Mouse (Mus musculus): ENCODE measurements around the gene Slc38a4. TPM values are rescaled to one million over a fixed set of nuclear protein-coding genes. Genes with fewer than 3 reads are reported as not detected.

The Slc38a4 gene
- total and polyA plus RNA-seq, 3 experiments = 0.13 to 0.51 (median 0.17) TPM

DNA sequence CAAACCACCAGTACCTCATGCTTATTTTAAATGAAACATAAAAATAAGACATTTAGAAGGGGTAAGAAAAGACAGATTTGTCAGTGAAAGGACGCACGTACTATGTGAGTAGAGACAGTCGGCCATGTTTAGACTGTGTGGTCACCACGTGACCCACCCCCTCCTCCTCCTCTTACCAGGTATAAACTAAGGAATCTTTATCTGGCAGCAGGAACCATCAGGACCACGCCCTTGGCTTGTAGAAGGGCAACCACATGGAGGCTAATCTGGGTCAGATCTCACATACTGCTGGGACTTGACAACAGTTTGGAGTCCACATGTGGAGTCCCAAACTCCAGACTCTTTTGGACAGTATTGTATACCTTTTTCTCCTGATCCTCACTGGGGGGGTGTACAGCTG lies 7.5 kb downstream of the Slc38a4 start:
- no peak overlapping the region for H3K27ac ChIP-seq (ENCODE audit: insufficient read depth, low read depth)
- in situ Hi-C loops (cut with MboI; ENCODE audit: low pct_ligation_motif_present, low pct_unique_long_range_greater_than_20kb, low sequenced_read_pairs) (no loop called here), dilution Hi-C loops (cut with MboI; ENCODE audit: extremely low pct_ligation_motif_present, extremely low pct_unique_long_range_greater_than_20kb, low sequenced_read_pairs) (no loop called here)
- no peak overlapping the region for H3K4me3 ChIP-seq (replicated peaks in 1 of 3; ENCODE audit: low read depth in 2 of 3, low read length in 2 of 3, poor library complexity in 1 of 3)
- no peaks in the 10 kb centered on the region for H3K4me1 ChIP-seq (ENCODE audit: control insufficient read depth in 1 of 2, insufficient read depth in 2 of 2)
- H3K4me2 ChIP-seq (ENCODE audit: insufficient read depth, low read depth, poor library complexity, severe bottlenecking) = no peak overlapping the region
- no peaks in the 10 kb centered on the region for H3K79me2 ChIP-seq (replicated peaks; ENCODE audit: control insufficient read depth, extremely low read depth, insufficient read depth, poor library complexity, severe bottlenecking)
- H3K9me3 ChIP-seq (replicated peaks; ENCODE audit: low read length) = no peaks in the 10 kb centered on the region
- H3K9ac ChIP-seq (ENCODE audit: insufficient read depth, low read depth) = no peak overlapping the region
- no peaks in the 10 kb centered on the region for H3K36me3 ChIP-seq (replicated peaks in 1 of 2; ENCODE audit: control insufficient read depth in 1 of 2, insufficient read depth in 1 of 2, low read length in 1 of 2)
- TF ChIP-seq NRF1 (IDR thresholded peaks at IDR 0.05; ENCODE audit: low read depth, low read length) (no peak), MAFK (IDR thresholded peaks at IDR 0.05; ENCODE audit: insufficient replicate concordance, low read length) (no peak), MXI1 (IDR thresholded peaks at IDR 0.05; ENCODE audit: low read depth, low read length) (no peak)
- DNase-seq (ENCODE audit: extremely low read depth) = no peak
- no peaks in the 10 kb centered on the region for H3K27me3 ChIP-seq (replicated peaks)

DNA sequence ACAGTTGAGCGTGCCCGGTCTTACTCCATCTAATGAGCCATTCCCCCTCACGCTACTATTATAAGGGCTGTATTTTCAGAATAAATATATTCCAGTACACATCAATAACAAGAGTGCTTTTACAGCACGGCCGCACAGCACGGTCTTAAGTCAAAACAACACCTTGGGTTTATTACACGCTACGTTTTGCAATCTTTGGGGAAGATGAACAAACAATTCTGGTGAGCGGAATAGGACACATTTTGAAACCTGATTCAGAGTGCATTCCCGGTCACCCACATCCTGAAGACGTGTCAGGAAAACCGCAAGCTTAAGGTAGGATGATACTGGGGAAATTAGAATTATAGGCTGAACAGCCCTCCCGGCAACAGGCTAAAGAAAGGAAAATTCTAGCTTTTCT lies 11.8 kb downstream of the Slc38a4 start:
- H3K4me1 ChIP-seq (ENCODE audit: control insufficient read depth in 1 of 2, insufficient read depth in 2 of 2) = no peaks in the 10 kb centered on the region
- H3K4me2 ChIP-seq (ENCODE audit: insufficient read depth, low read depth, poor library complexity, severe bottlenecking) = no peak overlapping the region
- H3K79me2 ChIP-seq (replicated peaks; ENCODE audit: control insufficient read depth, extremely low read depth, insufficient read depth, poor library complexity, severe bottlenecking) = no peaks in the 10 kb centered on the region
- no peaks in the 10 kb centered on the region for H3K27me3 ChIP-seq (replicated peaks)
- H3K9me3 ChIP-seq (replicated peaks; ENCODE audit: low read length) = no peaks in the 10 kb centered on the region
- no peak overlapping the region for H3K27ac ChIP-seq (ENCODE audit: insufficient read depth, low read depth)
- dilution Hi-C loops (cut with MboI; ENCODE audit: extremely low pct_ligation_motif_present, extremely low pct_unique_long_range_greater_than_20kb, low sequenced_read_pairs) = no loop called here
- no peak overlapping the region for H3K9ac ChIP-seq (ENCODE audit: insufficient read depth, low read depth)
- H3K4me3 ChIP-seq (replicated peaks in 1 of 3; ENCODE audit: low read depth in 2 of 3, low read length in 2 of 3, poor library complexity in 1 of 3) = no peak overlapping the region
- in situ Hi-C loops (cut with MboI; ENCODE audit: low pct_ligation_motif_present, low pct_unique_long_range_greater_than_20kb, low sequenced_read_pairs) = no loop called here
- DNase-seq (ENCODE audit: extremely low read depth) = no peak
- TF ChIP-seq SIN3A (IDR thresholded peaks at IDR 0.05; ENCODE audit: low read length) = no peak
- TF ChIP-seq IRF4 (IDR thresholded peaks at IDR 0.05; ENCODE audit: low read depth, low read length) = no peak
- TF ChIP-seq GABPA (IDR thresholded peaks at IDR 0.05; ENCODE audit: insufficient replicate concordance, low read depth, low read length) = no peak
- TF ChIP-seq BHLHE40 (IDR thresholded peaks at IDR 0.05; ENCODE audit: low read depth, low read length) = no peak
- TF ChIP-seq ZMIZ1 (IDR thresholded peaks at IDR 0.05; ENCODE audit: low read depth, low read length) = no peak
- TF ChIP-seq SMC3 (IDR thresholded peaks at IDR 0.05; ENCODE audit: low read depth, low read length) = no peak
- no peak for TF ChIP-seq NRF1 (IDR thresholded peaks at IDR 0.05; ENCODE audit: low read depth, low read length)
- no peak for TF ChIP-seq CHD1 (IDR thresholded peaks at IDR 0.05; ENCODE audit: low read depth, low read length)
- TF ChIP-seq PAX5 (IDR thresholded peaks at IDR 0.05; ENCODE audit: low read length) = no peak
- TF ChIP-seq USF1 (IDR thresholded peaks at IDR 0.05; ENCODE audit: low read depth, low read length) = no peak
- no peak for TF ChIP-seq ETS1 (conservative IDR thresholded peaks at IDR 0.05; ENCODE audit: low read depth, low read length)
- TF ChIP-seq UBTF (IDR thresholded peaks at IDR 0.05; ENCODE audit: low read depth, low read length) = no peak
- H3K36me3 ChIP-seq (replicated peaks in 1 of 2; ENCODE audit: control insufficient read depth in 1 of 2, insufficient read depth in 1 of 2, low read length in 1 of 2) = no peaks in the 10 kb centered on the region

DNA sequence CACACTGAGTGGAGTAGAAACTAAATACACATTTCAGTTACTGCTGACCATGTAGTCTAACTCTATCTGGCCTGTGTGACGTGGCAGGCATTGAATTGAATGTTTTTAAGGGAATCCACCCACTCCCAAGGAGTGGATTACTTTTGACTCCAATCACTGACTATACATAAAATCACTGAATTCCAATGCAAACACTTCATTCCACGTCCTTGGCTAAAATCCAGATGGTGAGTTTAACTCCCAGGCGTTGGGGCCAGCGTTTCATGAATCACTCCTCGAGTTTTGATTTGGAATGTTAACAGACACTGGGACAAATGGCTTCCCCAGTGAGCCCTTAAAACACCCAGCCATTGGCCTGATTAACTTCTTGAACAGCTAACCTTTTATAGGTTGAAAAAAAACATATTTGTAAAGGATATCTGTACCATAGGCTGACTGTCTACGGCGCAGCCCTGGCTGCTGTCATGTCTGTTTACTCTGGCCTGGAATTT lies 13.7 kb downstream of the Slc38a4 start:
- H3K79me2 ChIP-seq (replicated peaks; ENCODE audit: control insufficient read depth, extremely low read depth, insufficient read depth, poor library complexity, severe bottlenecking) = no peaks in the 10 kb centered on the region
- dilution Hi-C loops (cut with MboI; ENCODE audit: extremely low pct_ligation_motif_present, extremely low pct_unique_long_range_greater_than_20kb, low sequenced_read_pairs) = no loop called here
- no peaks in the 10 kb centered on the region for H3K36me3 ChIP-seq (replicated peaks in 1 of 2; ENCODE audit: control insufficient read depth in 1 of 2, insufficient read depth in 1 of 2, low read length in 1 of 2)
- H3K4me3 ChIP-seq (replicated peaks in 1 of 3; ENCODE audit: low read depth in 2 of 3, low read length in 2 of 3, poor library complexity in 1 of 3) = no peak overlapping the region
- TF ChIP-seq HCFC1 (IDR thresholded peaks at IDR 0.05; ENCODE audit: low read depth, low read length) = no peak
- no peak for TF ChIP-seq EP300 (IDR thresholded peaks at IDR 0.05; ENCODE audit: low read length)
- no peaks in the 10 kb centered on the region for H3K9me3 ChIP-seq (replicated peaks; ENCODE audit: low read length)
- H3K4me1 ChIP-seq (ENCODE audit: control insufficient read depth in 1 of 2, insufficient read depth in 2 of 2) = no peaks in the 10 kb centered on the region
- no peak overlapping the region for H3K4me2 ChIP-seq (ENCODE audit: insufficient read depth, low read depth, poor library complexity, severe bottlenecking)
- no peak overlapping the region for H3K9ac ChIP-seq (ENCODE audit: insufficient read depth, low read depth)
- no peaks in the 10 kb centered on the region for H3K27me3 ChIP-seq (replicated peaks)
- no peak for DNase-seq (ENCODE audit: extremely low read depth)
- H3K27ac ChIP-seq (ENCODE audit: insufficient read depth, low read depth) = no peak overlapping the region
- in situ Hi-C loops (cut with MboI; ENCODE audit: low pct_ligation_motif_present, low pct_unique_long_range_greater_than_20kb, low sequenced_read_pairs) = no loop called here
